Mouse (Mus musculus): ENCODE data around the gene Gm973. TPM values are rescaled to one million over a fixed set of nuclear protein-coding genes. Genes with fewer than 3 reads are reported as not detected.
"Not testable (repeated sequence)": the region's sequence is repeated elsewhere in the genome, so short reads cannot be mapped to it uniquely, and the experiment has no call there.

The Gm973 gene
- total RNA-seq, 2 experiments from 2014 or later: 7.0 to 7.9 TPM

GRCm38 (mm10) chr1:59623325-59624017, 107.4 kb downstream of the Gm973 start:
- DNase-seq (ENCODE audit: low spot score in 2 of 2): peak; percentile 75 to 83

GRCm38 (mm10) chr1:59625410-59625809, 109.3 kb downstream of the Gm973 start:
- no peak for DNase-seq (ENCODE audit: low spot score in 2 of 2)

- no peak for DNase-seq (ENCODE audit: low spot score in 2 of 2)
Measured at GRCm38 (mm10) chr1:59629194-59629593, 113.1 kb downstream of the Gm973 start.

GRCm38 (mm10) chr1:59630356-59630755, 114.3 kb downstream of the Gm973 start:
- DNase-seq (ENCODE audit: low spot score in 2 of 2): not testable (repeated sequence)

GRCm38 (mm10) chr1:59631986-59632659, 116.1 kb downstream of the Gm973 start:
- no peak for DNase-seq (ENCODE audit: low spot score in 2 of 2)

GRCm38 (mm10) chr1:59633056-59633455, 117.0 kb downstream of the Gm973 start:
- DNase-seq (ENCODE audit: low spot score in 2 of 2): no peak

GRCm38 (mm10) chr1:59636349-59636748, 120.3 kb downstream of the Gm973 start:
- no peak for DNase-seq (ENCODE audit: low spot score in 2 of 2)

GRCm38 (mm10) chr1:59638371-59638770, 122.3 kb downstream of the Gm973 start:
- no peak for DNase-seq (ENCODE audit: low spot score in 2 of 2)

GRCm38 (mm10) chr1:59642488-59642887, 126.4 kb downstream of the Gm973 start:
- DNase-seq (ENCODE audit: low spot score in 2 of 2): no peak

GRCm38 (mm10) chr1:59646502-59646901, 130.4 kb downstream of the Gm973 start:
- not testable (repeated sequence) for DNase-seq (ENCODE audit: low spot score in 2 of 2)

- DNase-seq (ENCODE audit: low spot score in 2 of 2): no peak
Measured at GRCm38 (mm10) chr1:59651201-59651819, 135.2 kb downstream of the Gm973 start.

- no peak for DNase-seq (ENCODE audit: low spot score in 2 of 2)
Measured at GRCm38 (mm10) chr1:59653243-59653911, 137.3 kb downstream of the Gm973 start.

GRCm38 (mm10) chr1:59656244-59657171, 140.4 kb downstream of the Gm973 start:
- no peak for DNase-seq (ENCODE audit: low spot score in 2 of 2)

- no peak for DNase-seq (ENCODE audit: low spot score in 2 of 2)
Measured at GRCm38 (mm10) chr1:59663456-59664135, 147.5 kb downstream of the Gm973 start.

GRCm38 (mm10) chr1:59668871-59669270, 152.8 kb downstream of the Gm973 start:
- DNase-seq (ENCODE audit: low spot score in 2 of 2): no peak

- DNase-seq (ENCODE audit: low spot score in 2 of 2): peak; percentile 41 to 43
Measured at GRCm38 (mm10) chr1:59669962-59670630, 154.0 kb downstream of the Gm973 start.

GRCm38 (mm10) chr1:59670641-59671168, 154.6 kb downstream of the Gm973 start, which contains the start of gene Sumo1:
TSS of gene Sumo1 (minus strand) at chr1:59670834.
- peak; percentile 83 to 88 for DNase-seq (ENCODE audit: low spot score in 2 of 2)

GRCm38 (mm10) chr1:59673661-59674060, 157.6 kb downstream of the Gm973 start:
- DNase-seq (ENCODE audit: low spot score in 2 of 2): no peak

All from layer of hippocampus, postnatal 10 days (tissue).